Mouse (Mus musculus) stomach, postnatal 0 days (tissue): ENCODE data around the gene Pnrc2.
A peak's percentile ranks its signal among the peaks of the same experiment; 100 is the strongest.

ENCODE experiments used
- CTCF ChIP-seq: IDR thresholded peaks from 2 replicates; pipeline ENCODE4 v1.5.1; 2016; ENCODE audit warnings: antibody characterized with exemption, low read depth, mild to moderate bottlenecking, moderate library complexity
- EP300 ChIP-seq: optimal IDR thresholded peaks from 2 replicates; pipeline ENCODE3; 2016; ENCODE audit warnings: antibody characterized with exemption

GRCm38 (mm10) chr4:135823298-135823697, 50.4 kb downstream of the Pnrc2 start:
- peak; percentile 76 for TF ChIP-seq CTCF
- no peak for TF ChIP-seq EP300
